Mouse (Mus musculus) adrenal gland, postnatal 14 days (tissue): ENCODE results near the gene Ubxn10. TPM values are rescaled to one million over a fixed set of nuclear protein-coding genes. Genes with fewer than 3 reads are reported as not detected.

Experiments
- DNase-seq: peaks from one replicate; pipeline ENCODE4 v3.0.0; 2021; ENCODE audit warnings: mixed read lengths
- total RNA-seq: library from RNA; stranded (reverse); gene quantifications from 2 replicates; pipeline ENCODE4 v1.2.3, GENCODE M21; 2021

Ubxn10 gene
- total RNA-seq, 1 experiment from 2014 or later: 0.89 TPM

GRCm38 (mm10) chr4:138734105-138734504 lies 2.9 kb downstream of the Ubxn10 start:
- peak; percentile 28 for DNase-seq

- peak; percentile 32 for DNase-seq
Measured at GRCm38 (mm10) chr4:138729018-138729703, 7.8 kb downstream of the Ubxn10 start.

GRCm38 (mm10) chr4:138725751-138726150 lies 11.2 kb downstream of the Ubxn10 start:
- peak; percentile 40 for DNase-seq

GRCm38 (mm10) chr4:138725127-138725461 lies 11.9 kb downstream of the Ubxn10 start:
- DNase-seq: peak; percentile 87

GRCm38 (mm10) chr4:138724354-138725126 lies 12.4 kb downstream of the Ubxn10 start, which contains the start of gene Pla2g2c:
TSS of gene Pla2g2c (plus strand) at chr4:138724792.
- no peak for DNase-seq

- no peak for DNase-seq
Measured at GRCm38 (mm10) chr4:138723493-138724281, 13.3 kb downstream of the Ubxn10 start.

GRCm38 (mm10) chr4:138719264-138719596 lies 17.7 kb downstream of the Ubxn10 start:
- DNase-seq: no peak

GRCm38 (mm10) chr4:138718586-138719263 lies 18.2 kb downstream of the Ubxn10 start:
- DNase-seq: no peak

- DNase-seq: no peak
Measured at GRCm38 (mm10) chr4:138716697-138717096, 20.3 kb downstream of the Ubxn10 start.

- DNase-seq: no peak
Measured at GRCm38 (mm10) chr4:138714186-138714585, 22.8 kb downstream of the Ubxn10 start.

- DNase-seq: no peak
Measured at GRCm38 (mm10) chr4:138712621-138713020, 24.3 kb downstream of the Ubxn10 start.

GRCm38 (mm10) chr4:138712096-138712495 lies 24.9 kb downstream of the Ubxn10 start:
- DNase-seq: peak; percentile 2

GRCm38 (mm10) chr4:138711051-138711820 lies 25.7 kb downstream of the Ubxn10 start:
- DNase-seq: no peak

GRCm38 (mm10) chr4:138710633-138711032 lies 26.3 kb downstream of the Ubxn10 start:
- DNase-seq: no peak

- DNase-seq: no peak
Measured at GRCm38 (mm10) chr4:138709944-138710343, 27.0 kb downstream of the Ubxn10 start.

GRCm38 (mm10) chr4:138709246-138709645 lies 27.7 kb downstream of the Ubxn10 start:
- no peak for DNase-seq

- peak; percentile 79 for DNase-seq
Measured at GRCm38 (mm10) chr4:138708636-138709035, 28.3 kb downstream of the Ubxn10 start.

GRCm38 (mm10) chr4:138706620-138707019 lies 30.3 kb downstream of the Ubxn10 start:
- no peak for DNase-seq

- no peak for DNase-seq
Measured at GRCm38 (mm10) chr4:138704169-138704568, 32.8 kb downstream of the Ubxn10 start.

- DNase-seq: no peak
Measured at GRCm38 (mm10) chr4:138703591-138703990, 33.4 kb downstream of the Ubxn10 start.

GRCm38 (mm10) chr4:138702528-138702927 lies 34.4 kb downstream of the Ubxn10 start:
- no peak for DNase-seq

GRCm38 (mm10) chr4:138702031-138702430 lies 34.9 kb downstream of the Ubxn10 start:
- DNase-seq: no peak
